Mouse (Mus musculus) embryonic facial prominence, embryonic 13.5 days (tissue): ENCODE measurements around the gene Psma3. TPM values are rescaled to one million over a fixed set of nuclear protein-coding genes. Genes with fewer than 3 reads are reported as not detected.
"Not testable (repeated sequence)": the region's sequence is repeated elsewhere in the genome, so short reads cannot be mapped to it uniquely, and the experiment has no call there.

Experiments
- ATAC-seq: fragments of 200-750 bp; cut with Nextera tagmentation; 2 replicates; pipeline ENCODE4 v1.8.0; 2017; ENCODE audit warnings: low read depth; ENCODE audit not compliant: insufficient number of reproducible peaks, insufficient read depth, low FRiP score, low TSS enrichment
- H3K27ac ChIP-seq: fragments of 300-500 bp; sonication (generic); 2 replicates; pipeline ENCODE4 v1.5.1; 2015; ENCODE audit warnings: moderate library complexity, mild to moderate bottlenecking, inconsistent platforms
- H3K27me3 ChIP-seq: fragments of 300-500 bp; sonication (generic); 2 replicates; pipeline ENCODE4 v1.6.1; 2015; ENCODE audit warnings: mild to moderate bottlenecking, inconsistent platforms
- H3K36me3 ChIP-seq: fragments of 300-500 bp; sonication (generic); 2 replicates; pipeline ENCODE4 v1.6.1; 2015; ENCODE audit warnings: mild to moderate bottlenecking, inconsistent platforms
- H3K4me1 ChIP-seq: fragments of 300-500 bp; sonication (generic); 2 replicates; pipeline ENCODE4 v1.6.1; 2015; ENCODE audit warnings: inconsistent platforms
- H3K4me2 ChIP-seq: fragments of 300-500 bp; sonication (generic); 2 replicates; pipeline ENCODE4 v1.6.1; 2015; ENCODE audit warnings: moderate library complexity, mild to moderate bottlenecking, inconsistent platforms
- H3K4me3 ChIP-seq: fragments of 300-500 bp; sonication (generic); 2 replicates; pipeline ENCODE4 v1.5.1; 2015; ENCODE audit warnings: mild to moderate bottlenecking, inconsistent platforms
- H3K9ac ChIP-seq: fragments of 300-500 bp; sonication (generic); 2 replicates; pipeline ENCODE4 v1.6.1; 2015; ENCODE audit warnings: mild to moderate bottlenecking, inconsistent platforms
- H3K9me3 ChIP-seq: fragments of 300-500 bp; sonication (generic); 2 replicates; pipeline ENCODE4 v1.6.1; 2016; ENCODE audit warnings: inconsistent platforms
- WGBS: fragments of 180-500 bp; shearing (Covaris S2); methylation state at CpG from one replicate; pipeline ENCODE4 v1.1.7; 2015; ENCODE audit warnings: mixed read lengths; 5-methylcytosine and 5-hydroxymethylcytosine counted together
- polyA plus RNA-seq: library from polyadenylated mRNA; unstranded; fragments of >200 nt; fragmentation: Nextera tagmentation; extraction: Ambion mirVana; gene quantifications from 2 replicates; pipeline ENCODE4 v1.2.1, GENCODE M21; 2015

Gene Psma3
- polyA plus RNA-seq, 1 experiment from 2014 or later: 638 TPM

GRCm38 (mm10) chr12:71024411-71024810 is 50.0 kb downstream of the Psma3 start:
- Histone ChIP-seq H3K9ac (no peak overlapping the region), H3K4me2 (no peak overlapping the region), H3K27me3 (no peaks in the 10 kb centered on the region), H3K9me3 (no peaks in the 10 kb centered on the region), H3K4me1 (no peaks in the 10 kb centered on the region), H3K4me3 (no peak overlapping the region), H3K36me3 (peaks cover 84% of the 10 kb centered on the region), H3K27ac (no peak overlapping the region)
- peak; percentile 52; the same call in 1 of the 2 replicates for ATAC-seq
- WGBS: 95% methylated on average over 10 of the region's 10 CpGs

DNA sequence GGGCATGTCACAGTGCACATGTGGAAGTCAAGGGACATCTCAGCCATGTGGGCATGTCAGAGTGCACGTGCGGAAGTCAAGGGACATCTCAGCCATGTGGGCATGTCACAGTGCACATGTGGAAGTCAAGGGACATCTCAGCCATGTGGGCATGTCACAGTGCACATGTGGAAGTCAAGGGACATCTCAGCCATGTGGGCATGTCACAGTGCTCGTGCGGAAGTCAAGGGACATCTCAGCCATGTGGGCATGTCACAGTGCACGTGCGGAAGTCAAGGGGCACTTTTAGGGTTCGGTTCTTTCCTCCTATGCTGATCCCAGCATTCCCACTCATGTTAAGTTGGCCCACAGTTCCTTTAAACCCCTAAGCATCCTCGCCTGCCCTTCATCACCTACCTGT is 53.8 kb downstream of the Psma3 start:
- H3K9me3 ChIP-seq, H3K4me3 ChIP-seq, ATAC-seq, H3K27ac ChIP-seq, H3K4me1 ChIP-seq, H3K27me3 ChIP-seq, H3K4me2 ChIP-seq, H3K9ac ChIP-seq: not testable (repeated sequence)
- peaks cover 79% of the 10 kb centered on the region for H3K36me3 ChIP-seq
- WGBS: 90% methylated on average over 8 of the region's 8 CpGs

- Histone ChIP-seq H3K4me2 (no peak overlapping the region), H3K27me3 (no peaks in the 10 kb centered on the region), H3K36me3 (peaks cover 59% of the 10 kb centered on the region), H3K9me3 (no peaks in the 10 kb centered on the region), H3K27ac (no peak overlapping the region), H3K4me1 (no peaks in the 10 kb centered on the region), H3K9ac (no peak overlapping the region), H3K4me3 (no peak overlapping the region)
- ATAC-seq: no peak
- WGBS: 88% methylated on average over 8 of the region's 8 CpGs
Observed at GRCm38 (mm10) chr12:71030260-71030659, 55.8 kb downstream of the Psma3 start.

DNA sequence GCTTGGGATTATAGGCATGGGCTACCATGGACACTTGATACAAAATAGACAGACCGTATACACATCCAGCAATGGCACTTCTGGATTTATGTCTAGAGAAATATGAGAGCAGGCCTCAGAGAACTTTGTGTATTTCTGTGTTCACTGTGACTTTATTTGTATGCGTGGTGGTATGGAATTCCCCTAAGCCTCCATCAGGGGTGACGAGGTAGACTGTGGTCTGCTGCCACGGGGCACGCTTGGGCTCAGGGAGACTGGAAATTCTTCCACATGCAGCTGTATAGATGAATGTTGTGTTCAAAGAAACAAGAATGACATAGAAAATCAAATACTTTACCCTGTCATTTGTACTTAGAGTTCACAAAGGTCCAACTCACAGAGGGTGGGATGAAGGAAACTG is 56.3 kb downstream of the Psma3 start:
- no peak for ATAC-seq
- no peak overlapping the region for H3K4me2 ChIP-seq
- WGBS: 89% methylated on average over 5 of the region's 5 CpGs
- no peaks in the 10 kb centered on the region for H3K9me3 ChIP-seq
- no peak overlapping the region for H3K4me3 ChIP-seq
- H3K36me3 ChIP-seq: peaks cover 55% of the 10 kb centered on the region
- H3K27me3 ChIP-seq: no peaks in the 10 kb centered on the region
- no peak overlapping the region for H3K27ac ChIP-seq
- H3K4me1 ChIP-seq: no peaks in the 10 kb centered on the region
- no peak overlapping the region for H3K9ac ChIP-seq

DNA sequence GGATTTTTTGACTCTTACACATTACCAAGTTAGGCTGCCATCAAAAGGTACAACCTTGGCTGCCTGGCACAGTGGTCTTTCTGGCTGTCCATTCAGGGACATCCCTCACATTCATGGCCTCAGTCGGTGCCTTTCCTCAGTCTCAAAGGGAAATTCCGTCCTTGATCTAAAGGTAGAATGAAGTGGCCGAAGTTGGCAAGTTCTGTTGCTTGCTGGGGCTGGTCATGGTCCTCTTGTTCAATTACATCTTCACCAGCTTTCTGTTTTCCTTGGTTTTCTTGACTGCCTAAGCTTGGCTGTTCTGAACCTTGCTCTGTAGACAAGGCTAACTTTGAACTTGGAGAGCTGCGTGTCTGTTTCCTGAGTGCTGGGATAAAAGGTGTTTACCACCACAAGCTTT is 61.4 kb downstream of the Psma3 start:
- ATAC-seq: no peak
- H3K36me3 ChIP-seq: peaks cover 58% of the 10 kb centered on the region
- H3K27me3 ChIP-seq: no peaks in the 10 kb centered on the region
- H3K9ac ChIP-seq: no peak overlapping the region
- no peak overlapping the region for H3K4me3 ChIP-seq
- H3K9me3 ChIP-seq: no peaks in the 10 kb centered on the region
- no peak overlapping the region for H3K4me2 ChIP-seq
- no peaks in the 10 kb centered on the region for H3K4me1 ChIP-seq
- H3K27ac ChIP-seq: no peak overlapping the region
- WGBS: 90% methylated on average over 4 of the region's 4 CpGs

GRCm38 (mm10) chr12:71036729-71037404 is 62.4 kb downstream of the Psma3 start:
- no peak overlapping the region for H3K9ac ChIP-seq
- H3K4me3 ChIP-seq: no peak overlapping the region
- peaks cover 62% of the 10 kb centered on the region for H3K36me3 ChIP-seq
- no peak overlapping the region for H3K27ac ChIP-seq
- no peak overlapping the region for H3K4me2 ChIP-seq
- no peaks in the 10 kb centered on the region for H3K27me3 ChIP-seq
- WGBS: 94% methylated on average over 12 of the region's 12 CpGs
- no peaks in the 10 kb centered on the region for H3K9me3 ChIP-seq
- no peaks in the 10 kb centered on the region for H3K4me1 ChIP-seq
- ATAC-seq: no peak

DNA sequence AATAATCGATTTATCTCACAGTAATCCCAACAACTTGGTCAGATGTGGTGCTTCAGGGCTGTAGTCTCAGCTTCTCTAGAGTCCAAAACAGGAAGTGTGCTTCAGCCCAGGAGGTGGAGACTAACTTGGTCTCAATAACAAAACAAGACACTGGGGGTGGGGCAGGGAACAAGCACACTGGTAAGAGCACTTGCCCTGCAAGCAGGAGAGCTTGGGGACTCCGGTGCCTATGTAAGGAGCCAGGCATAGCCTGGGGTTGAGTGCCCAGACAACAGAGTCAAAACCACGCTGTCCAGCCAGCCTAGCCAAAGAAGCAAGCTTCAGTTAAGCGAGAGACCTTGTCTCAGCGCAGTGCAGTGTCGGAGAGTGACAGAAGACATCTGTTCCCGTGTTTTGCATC is 66.0 kb downstream of the Psma3 start:
- Histone ChIP-seq H3K9ac (no peak overlapping the region), H3K9me3 (no peaks in the 10 kb centered on the region), H3K4me1 (no peaks in the 10 kb centered on the region), H3K27ac (no peak overlapping the region), H3K4me3 (no peak overlapping the region), H3K36me3 (peaks cover 77% of the 10 kb centered on the region), H3K27me3 (no peaks in the 10 kb centered on the region), H3K4me2 (no peak overlapping the region)
- 90% methylated on average over 7 of the region's 7 CpGs for WGBS
- ATAC-seq: no peak

- H3K27ac ChIP-seq: no peak overlapping the region
- no peaks in the 10 kb centered on the region; the same call in 1 of the 2 replicates for H3K9me3 ChIP-seq
- H3K36me3 ChIP-seq: peaks cover 71% of the 10 kb centered on the region
- H3K27me3 ChIP-seq: no peaks in the 10 kb centered on the region
- WGBS: 96% methylated on average over 1 of the region's 1 CpGs
- no peak overlapping the region for H3K4me3 ChIP-seq
- no peak overlapping the region for H3K4me2 ChIP-seq
- H3K4me1 ChIP-seq: peaks cover 5% of the 10 kb centered on the region
- H3K9ac ChIP-seq: no peak overlapping the region
- ATAC-seq: no peak
Observed at GRCm38 (mm10) chr12:71042451-71042850, 68.0 kb downstream of the Psma3 start.

GRCm38 (mm10) chr12:71043571-71043970 is 69.2 kb downstream of the Psma3 start:
- Histone ChIP-seq H3K9me3 (no peaks in the 10 kb centered on the region; the same call in 1 of the 2 replicates), H3K27ac (no peak overlapping the region), H3K4me2 (no peak overlapping the region), H3K36me3 (peaks cover 63% of the 10 kb centered on the region), H3K4me3 (no peak overlapping the region), H3K9ac (no peak overlapping the region), H3K27me3 (no peaks in the 10 kb centered on the region), H3K4me1 (peaks cover 14% of the 10 kb centered on the region)
- ATAC-seq: no peak
- WGBS: 91% methylated on average over 3 of the region's 3 CpGs

DNA sequence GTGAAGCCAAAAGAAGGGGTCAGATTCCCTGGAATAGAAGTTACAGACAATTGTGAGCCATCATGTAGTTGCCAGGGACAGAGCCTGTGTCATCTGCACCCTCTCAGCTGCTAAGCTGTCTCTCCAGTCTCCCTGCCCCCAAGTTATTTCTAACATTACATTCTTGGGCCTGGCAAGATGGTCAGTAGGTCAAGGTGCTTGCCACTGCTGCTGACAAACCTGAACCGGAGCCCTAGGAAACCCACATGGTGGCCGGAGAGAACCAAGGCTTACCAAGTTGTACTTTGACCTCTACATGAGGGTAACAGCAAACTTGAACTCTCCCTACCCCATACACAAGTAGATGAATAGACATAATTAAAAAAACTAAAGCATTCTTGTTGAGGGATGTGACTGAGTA is 70.1 kb downstream of the Psma3 start:
- peaks cover 58% of the 10 kb centered on the region for H3K36me3 ChIP-seq

More for the DNA sequence above, 70.1 kb downstream of the Psma3 start:
- H3K4me2 ChIP-seq: no peak overlapping the region
- no peak for ATAC-seq
- H3K27me3 ChIP-seq: no peaks in the 10 kb centered on the region
- no peak overlapping the region for H3K27ac ChIP-seq
- 89% methylated on average over 2 of the region's 2 CpGs for WGBS
- H3K4me1 ChIP-seq: peaks cover 14% of the 10 kb centered on the region
- no peak overlapping the region for H3K4me3 ChIP-seq
- no peaks in the 10 kb centered on the region; the same call in 1 of the 2 replicates for H3K9me3 ChIP-seq
- H3K9ac ChIP-seq: no peak overlapping the region
